9 mouse cellular contexts compared by ENCODE assay signal in genomic region chr6:100875862-100876623, GRCm38 (mm10). TPM values are rescaled to one million over a fixed set of nuclear protein-coding genes. Genes with fewer than 3 reads are reported as not detected.
A peak's percentile ranks its signal among the peaks of the same experiment; 100 is the strongest.
DNase-seq lines count a peak whose midpoint lies in the region; ATAC-seq and TF ChIP-seq lines count a peak whose summit lies in the region.
"Had no signal": no experiment of that assay in that cellular context is flagged by ENCODE, and none has a peak within 500 bp of the region (broad histone marks: within the 10 kb centered on the region; RNA-seq: fewer than 3 reads in every experiment).

No protein-coding gene starts in this region.

- H3K4me2 ChIP-seq in forebrain, embryonic 13.5 days, result no peak overlapping the region
- no peak overlapping the region for H3K4me2 ChIP-seq in lung, postnatal 0 days (replicated peaks; ENCODE audit: low read depth, low read length)
- H3K4me2 ChIP-seq: limb, embryonic 15.5 days had no signal

- 65% methylated on average over 20 of the region's 20 CpGs for WGBS in heart, embryonic 10.5 days
- WGBS in forebrain, embryonic 13.5 days, result 69% methylated on average over 20 of the region's 20 CpGs
- 69% methylated on average over 20 of the region's 20 CpGs for WGBS in lung, postnatal 0 days

- TF ChIP-seq CTCF in lung, postnatal 0 days (IDR thresholded peaks at IDR 0.05), result peak; percentile 94

- no peaks in the 10 kb centered on the region for H3K36me3 ChIP-seq in heart, embryonic 10.5 days
- no peaks in the 10 kb centered on the region for H3K36me3 ChIP-seq in forebrain, embryonic 13.5 days (ENCODE audit: poor library complexity, severe bottlenecking)
- H3K36me3 ChIP-seq in lung, postnatal 0 days (ENCODE audit: insufficient read depth, low read length), result no peaks in the 10 kb centered on the region
- H3K36me3 ChIP-seq: limb, embryonic 15.5 days had no signal

- peak; percentile 52 for DNase-seq in heart, adult 8-10 months (ENCODE audit: low spot score)
- no peak for DNase-seq in heart, embryonic 10.5 days (ENCODE audit: low spot score)
- DNase-seq in ES-CJ7 (ENCODE audit: low read depth, low spot score), result peak; percentile 69
- peak; percentile 59 for DNase-seq in c-Kit-positive CD71-positive TER-119-positive erythroid progenitor cells, embryonic 14.5 days (ENCODE audit: low spot score)
- DNase-seq in kidney, postnatal 10 days, result peak; percentile 80
- DNase-seq in lung, postnatal 0 days (ENCODE audit: low spot score), result peak; percentile 78
- DNase-seq in right cerebral cortex, postnatal 14 days, result peak; percentile 64

- H3K27me3 ChIP-seq in heart, embryonic 10.5 days (ENCODE audit: insufficient read depth, poor library complexity, severe bottlenecking), result peaks cover 21% of the 10 kb centered on the region
- H3K27me3 ChIP-seq in forebrain, embryonic 13.5 days, result peaks cover 2% of the 10 kb centered on the region
- H3K27me3 ChIP-seq in lung, postnatal 0 days (replicated peaks; ENCODE audit: insufficient read depth, low read length), result no peaks in the 10 kb centered on the region

- H3K27ac ChIP-seq in heart, embryonic 10.5 days, result no peak overlapping the region
- no peak overlapping the region for H3K27ac ChIP-seq in forebrain, embryonic 13.5 days
- no peak overlapping the region for H3K27ac ChIP-seq in lung, postnatal 0 days (ENCODE audit: low read length)
- H3K27ac ChIP-seq: limb, embryonic 15.5 days had no signal

- H3K9me3 ChIP-seq in heart, embryonic 10.5 days, result no peaks in the 10 kb centered on the region
- no peaks in the 10 kb centered on the region for H3K9me3 ChIP-seq in forebrain, embryonic 13.5 days (replicated peaks)
- no peaks in the 10 kb centered on the region for H3K9me3 ChIP-seq in lung, postnatal 0 days (ENCODE audit: low read length)
- H3K9me3 ChIP-seq: limb, embryonic 15.5 days had no signal

- peak; percentile 48; the same call in 1 of the 2 replicates for ATAC-seq in forebrain, embryonic 13.5 days
- no peak for ATAC-seq in lung, postnatal 0 days

- H3K9ac ChIP-seq in forebrain, embryonic 13.5 days, result no peak overlapping the region
- no peak overlapping the region for H3K9ac ChIP-seq in lung, postnatal 0 days (replicated peaks; ENCODE audit: low read depth)
- H3K9ac ChIP-seq: limb, embryonic 15.5 days had no signal

- H3K4me3 ChIP-seq in heart, embryonic 10.5 days, result no peak overlapping the region
- H3K4me3 ChIP-seq in forebrain, embryonic 13.5 days, result no peak overlapping the region
- H3K4me3 ChIP-seq in lung, postnatal 0 days (ENCODE audit: low read depth, low read length), result no peak overlapping the region
- H3K4me3 ChIP-seq: limb, embryonic 15.5 days had no signal

- H3K4me1 ChIP-seq in heart, embryonic 10.5 days, result no peaks in the 10 kb centered on the region
- H3K4me1 ChIP-seq in forebrain, embryonic 13.5 days, result no peaks in the 10 kb centered on the region
- H3K4me1 ChIP-seq in lung, postnatal 0 days (ENCODE audit: insufficient read depth, low read depth, low read length), result no peaks in the 10 kb centered on the region
- H3K4me1 ChIP-seq: limb, embryonic 15.5 days had no signal

- TF ChIP-seq EP300 in lung, postnatal 0 days (IDR thresholded peaks at IDR 0.05), result no peak

RNA-seq across cellular contexts. Expression of gene Ppp4r2, which starts 42.6 kb away (rescaled TPM):
- total RNA-seq in heart, adult 8-10 months (2022), result 10 to 100 TPM; 43.9 to 49.1 (median 46.6) TPM
- polyA plus RNA-seq in heart, embryonic 10.5 days (2016; fragmentation: Nextera tagmentation; extraction: Ambion mirVana), result 15.2 and 20.3 TPM in 2 replicates
- polyA plus RNA-seq in forebrain, embryonic 13.5 days (2015; fragmentation: Nextera tagmentation; extraction: Ambion mirVana), result 26.9 and 27.4 TPM in 2 replicates
- 12.1 and 14.3 TPM in 2 replicates for polyA plus RNA-seq in lung, postnatal 0 days (2015; fragmentation: Nextera tagmentation; extraction: Ambion mirVana)
